Mouse (Mus musculus) bone marrow macrophage, adult 2 months (primary cell): Measurements from ENCODE around the gene Gja1.
A peak's percentile ranks its signal among the peaks of the same experiment; 100 is the strongest.

Experiments used
- CTCF ChIP-seq: IDR thresholded peaks from 2 replicates; pipeline ENCODE4 v1.5.1; 2012; ENCODE audit warnings: low read depth, mild to moderate bottlenecking, low read length, moderate library complexity
- POLR2A ChIP-seq: IDR thresholded peaks from 2 replicates; pipeline ENCODE4 v1.6.1; 2012; ENCODE audit warnings: mild to moderate bottlenecking, low read depth, low read length, borderline replicate concordance

- peak; percentile 95 for TF ChIP-seq CTCF
- no peak for TF ChIP-seq POLR2A
Measured at GRCm38 (mm10) chr10:56338851-56339489, 38.2 kb upstream of the Gja1 start.
